Mouse (Mus musculus) cerebellum, adult 11 months (tissue): ENCODE results near the gene Rgma.

Experiments
- DNase-seq: peaks from one replicate; pipeline ENCODE4 v3.0.0; 2022

Rgma gene

GRCm38 (mm10) chr7:73403538-73403937 lies 28.2 kb downstream of the Rgma start:
- no peak for DNase-seq

DNA sequence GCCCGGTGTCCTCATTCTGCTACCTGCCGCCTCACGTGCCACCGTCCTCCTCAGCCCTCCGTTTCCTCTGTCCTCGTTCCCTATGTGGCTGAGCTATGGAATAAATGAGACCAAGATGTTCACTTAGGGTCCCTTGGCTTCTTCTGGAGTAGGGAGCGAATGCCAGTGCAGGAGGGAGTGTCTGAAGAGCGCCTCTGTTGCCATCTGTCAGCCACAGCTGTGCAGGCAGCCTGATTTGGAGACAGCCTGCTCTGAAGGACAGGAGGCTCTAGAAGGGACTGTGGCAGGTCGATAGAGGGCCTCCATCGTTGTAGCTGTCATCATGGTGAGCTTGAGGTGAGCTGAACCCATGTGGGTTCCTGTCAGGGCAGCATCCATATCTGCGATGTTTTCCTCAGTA lies 30.2 kb downstream of the Rgma start:
- DNase-seq = no peak

GRCm38 (mm10) chr7:73411523-73411922 lies 36.2 kb downstream of the Rgma start:
- DNase-seq = no peak

DNA sequence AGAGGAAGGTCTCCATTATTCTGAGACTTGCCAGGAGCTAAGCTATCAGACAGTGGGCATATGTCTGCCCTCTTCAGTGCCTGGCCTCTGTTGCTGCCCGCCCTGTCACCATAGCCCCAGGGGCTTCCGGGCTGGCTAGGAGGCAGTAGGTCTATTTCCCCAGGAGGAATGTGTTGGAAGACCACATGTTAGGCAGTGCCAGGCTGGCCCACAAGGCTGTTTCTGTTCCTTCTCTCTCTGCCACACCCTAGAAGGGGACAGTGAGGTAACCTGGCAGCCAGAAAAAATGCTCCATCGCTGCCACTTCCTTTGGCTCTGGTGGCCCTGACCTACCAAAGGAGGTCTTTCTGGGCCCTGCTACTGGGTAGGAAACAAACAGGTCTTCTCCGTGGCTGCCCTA lies 36.7 kb downstream of the Rgma start:
- no peak for DNase-seq

- DNase-seq = no peak
Measured at GRCm38 (mm10) chr7:73412419-73412818, 37.1 kb downstream of the Rgma start.

DNA sequence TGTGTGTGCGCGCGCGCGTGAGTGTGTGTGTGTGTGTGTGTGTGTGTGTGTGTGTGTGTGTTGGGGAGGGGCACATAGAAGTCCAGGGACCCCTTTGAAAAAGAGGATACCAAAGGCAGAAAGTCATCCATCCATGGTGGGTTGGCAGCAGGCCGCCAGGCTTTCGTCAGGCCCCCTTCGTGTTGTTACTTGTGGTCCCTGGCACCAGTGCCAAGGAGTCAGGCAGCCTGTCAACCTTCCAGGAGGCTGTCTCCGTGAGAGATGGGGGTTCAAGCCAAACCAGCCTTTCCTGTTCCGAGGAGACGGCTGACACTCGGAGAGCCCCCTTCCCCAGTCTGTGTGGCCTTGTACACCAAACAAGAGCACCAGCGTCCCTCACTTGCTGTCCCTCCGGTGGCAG lies 38.9 kb downstream of the Rgma start:
- no peak for DNase-seq

GRCm38 (mm10) chr7:73419375-73419774 lies 44.1 kb downstream of the Rgma start:
- DNase-seq = no peak

DNA sequence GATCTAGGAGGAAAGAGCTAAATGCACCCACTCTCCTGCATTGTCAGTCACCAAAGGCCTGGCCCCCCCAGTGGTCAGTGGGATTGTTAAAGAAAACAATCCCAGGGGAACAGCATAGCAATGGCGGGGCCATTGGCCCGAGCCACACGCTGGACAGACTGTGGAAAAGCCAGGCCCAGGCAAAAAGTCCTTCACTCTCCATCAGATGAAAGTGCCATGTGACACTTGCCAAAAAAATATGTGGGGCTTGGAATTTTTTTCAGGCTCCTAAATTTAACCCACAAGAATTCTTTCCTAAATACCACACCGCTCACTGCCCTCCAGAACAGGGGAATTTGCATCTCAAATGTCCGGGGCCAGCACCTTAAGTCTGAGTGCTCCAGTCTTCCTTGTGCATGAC lies 45.5 kb downstream of the Rgma start:
- DNase-seq = no peak

GRCm38 (mm10) chr7:73421278-73422015 lies 46.1 kb downstream of the Rgma start:
- no peak for DNase-seq

DNA sequence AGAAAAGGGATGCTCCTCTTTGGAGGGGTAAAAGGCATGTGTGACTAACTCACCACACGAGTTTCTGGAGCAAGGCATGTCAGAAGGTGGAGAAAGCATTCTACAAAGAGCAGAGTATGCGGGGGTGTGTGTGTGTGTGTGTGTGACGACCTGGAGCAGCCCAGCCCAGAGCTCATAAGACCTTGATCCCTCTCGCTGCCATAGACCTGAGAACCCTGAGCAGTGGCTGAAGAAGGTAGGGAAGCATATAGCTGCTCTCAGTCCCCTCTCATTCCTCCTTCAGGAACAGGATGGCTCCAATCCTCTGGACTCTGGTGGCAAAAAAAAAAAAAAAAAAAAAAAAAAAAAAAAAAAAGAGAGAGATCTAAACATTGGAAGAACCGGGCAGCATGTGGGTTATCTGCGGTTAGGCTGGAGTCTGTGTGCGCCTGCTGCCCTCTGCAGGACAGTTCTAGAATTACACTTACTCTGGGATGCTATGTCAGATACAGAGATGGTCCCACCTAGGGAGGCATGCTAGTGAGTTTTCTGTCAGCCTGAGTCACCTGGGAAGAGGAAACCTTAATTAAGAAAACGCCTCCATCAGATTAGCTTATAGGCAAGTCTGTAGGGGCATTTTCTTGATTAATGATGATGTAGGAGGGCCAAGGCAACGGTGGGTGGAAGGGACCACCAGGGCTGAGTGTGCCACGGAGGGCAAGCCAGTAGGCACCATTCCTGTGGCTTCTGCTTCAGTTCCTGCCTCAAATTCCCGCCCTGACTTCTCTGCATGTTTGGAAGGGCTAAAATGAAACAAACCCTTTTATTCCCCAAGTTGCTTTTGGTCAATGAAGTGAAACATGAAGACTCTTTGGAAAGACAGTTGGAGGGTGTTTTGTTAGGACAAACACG lies 47.2 kb downstream of the Rgma start:
- DNase-seq = peak; percentile 75

DNA sequence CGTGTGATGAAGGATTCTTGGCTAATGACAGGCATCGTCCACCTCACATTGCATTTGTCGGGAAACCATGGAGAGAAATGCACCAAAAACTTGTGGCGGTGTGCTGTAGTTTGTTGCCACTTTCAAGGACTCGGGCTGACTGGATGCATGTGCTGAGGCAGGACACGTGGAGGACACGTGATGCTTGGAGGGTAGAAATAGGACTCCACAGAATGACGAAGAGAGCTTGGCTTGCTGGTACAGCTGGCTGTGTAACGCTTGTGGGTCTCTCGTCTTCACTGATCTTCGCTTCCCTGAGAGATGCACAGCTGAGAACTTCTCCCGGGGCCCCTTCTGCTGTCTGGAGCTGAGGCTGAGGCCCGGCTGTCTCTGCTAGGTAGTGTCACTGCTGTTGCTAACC lies 47.9 kb downstream of the Rgma start:
- no peak for DNase-seq

DNA sequence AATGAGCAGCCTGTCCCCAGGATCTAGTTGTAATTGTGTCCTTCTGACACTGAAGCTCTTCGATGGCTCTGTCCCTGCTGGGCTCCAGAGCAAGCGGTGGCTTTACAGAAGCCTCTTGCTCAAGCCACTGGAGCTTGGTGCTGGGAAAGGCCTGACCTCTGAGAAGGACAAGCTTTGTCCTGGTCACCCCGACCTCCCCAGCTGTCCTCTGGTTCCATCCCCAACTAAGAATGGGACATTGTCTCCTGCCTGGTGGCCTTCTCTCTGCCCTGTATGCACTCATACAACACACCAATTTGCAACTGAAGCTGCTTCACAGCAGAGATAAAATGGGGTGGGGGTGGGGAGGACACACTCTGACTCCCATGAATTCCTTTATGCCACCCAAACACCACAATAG lies 48.9 kb downstream of the Rgma start:
- DNase-seq = no peak

DNA sequence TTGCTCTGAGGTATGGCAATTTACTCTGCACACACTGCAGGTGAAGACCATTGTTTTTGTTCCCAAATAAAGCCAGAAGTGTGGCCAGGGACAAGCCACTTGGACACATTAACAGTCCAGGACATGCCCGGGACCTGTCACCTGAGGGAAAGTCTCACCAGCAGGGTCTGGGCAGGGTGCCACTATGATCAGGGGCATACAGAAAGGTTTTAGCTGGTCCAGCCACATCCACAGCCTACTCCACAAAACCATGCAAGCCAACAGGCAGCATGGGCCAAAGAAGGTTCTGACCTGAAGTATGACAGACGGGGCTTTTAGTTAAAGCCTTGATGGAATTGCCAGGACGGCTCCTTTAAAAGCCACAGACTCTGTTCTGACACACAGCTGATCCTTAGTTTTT lies 49.4 kb downstream of the Rgma start:
- peak; percentile 38 for DNase-seq

- DNase-seq = no peak
Measured at GRCm38 (mm10) chr7:73425451-73425850, 50.1 kb downstream of the Rgma start.

- DNase-seq = no peak
Measured at GRCm38 (mm10) chr7:73426235-73426634, 50.9 kb downstream of the Rgma start.

DNA sequence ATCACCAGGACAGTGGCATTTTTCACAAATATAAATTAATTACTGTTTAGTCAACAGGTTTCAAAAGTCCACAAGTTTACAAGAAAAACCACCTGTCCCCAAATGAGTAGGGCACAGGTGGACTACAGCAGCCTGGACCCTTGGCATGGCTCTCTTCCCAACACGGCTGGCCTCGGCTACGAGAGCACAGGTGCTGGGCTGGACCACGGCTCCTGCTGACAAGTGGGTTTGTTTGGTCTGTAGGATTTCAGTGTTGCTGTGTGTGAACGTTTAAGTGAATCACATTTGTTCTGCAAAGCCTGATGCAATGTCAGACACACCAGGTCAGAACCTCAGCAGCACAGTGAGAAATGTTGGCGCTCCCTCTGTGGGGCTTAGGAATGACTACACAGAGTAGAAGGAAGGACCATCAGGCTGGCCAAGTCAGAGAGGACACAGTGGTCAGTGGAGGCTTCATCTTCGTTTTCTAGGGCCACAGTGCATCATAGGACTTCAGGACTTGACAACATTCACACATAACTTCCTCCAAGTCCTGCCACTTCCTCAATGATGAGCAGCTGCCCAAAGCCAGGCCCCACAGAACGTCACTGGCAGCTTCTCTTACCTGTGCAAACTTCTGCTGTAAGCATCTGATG lies 51.6 kb downstream of the Rgma start:
- DNase-seq = no peak

- DNase-seq = no peak
Measured at GRCm38 (mm10) chr7:73427794-73428193, 52.5 kb downstream of the Rgma start.

DNA sequence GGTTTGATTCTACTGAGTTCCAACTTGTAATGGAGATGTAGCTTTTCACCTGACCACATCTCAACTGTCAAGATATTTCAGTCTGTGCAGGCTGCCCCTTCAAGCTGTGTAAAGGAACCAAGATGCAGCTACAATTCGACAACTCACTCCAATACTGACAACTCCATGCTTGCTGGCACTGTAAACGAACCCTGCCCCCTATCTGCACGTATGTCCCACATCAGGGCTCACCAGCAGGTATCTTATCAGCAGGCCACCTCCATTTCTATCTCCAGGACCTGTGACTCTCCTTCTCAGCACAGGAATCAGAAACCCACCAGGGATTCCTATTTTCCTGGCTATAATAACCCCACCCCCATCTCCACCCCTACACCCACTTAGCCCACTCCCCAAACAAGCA lies 53.2 kb downstream of the Rgma start:
- no peak for DNase-seq

DNA sequence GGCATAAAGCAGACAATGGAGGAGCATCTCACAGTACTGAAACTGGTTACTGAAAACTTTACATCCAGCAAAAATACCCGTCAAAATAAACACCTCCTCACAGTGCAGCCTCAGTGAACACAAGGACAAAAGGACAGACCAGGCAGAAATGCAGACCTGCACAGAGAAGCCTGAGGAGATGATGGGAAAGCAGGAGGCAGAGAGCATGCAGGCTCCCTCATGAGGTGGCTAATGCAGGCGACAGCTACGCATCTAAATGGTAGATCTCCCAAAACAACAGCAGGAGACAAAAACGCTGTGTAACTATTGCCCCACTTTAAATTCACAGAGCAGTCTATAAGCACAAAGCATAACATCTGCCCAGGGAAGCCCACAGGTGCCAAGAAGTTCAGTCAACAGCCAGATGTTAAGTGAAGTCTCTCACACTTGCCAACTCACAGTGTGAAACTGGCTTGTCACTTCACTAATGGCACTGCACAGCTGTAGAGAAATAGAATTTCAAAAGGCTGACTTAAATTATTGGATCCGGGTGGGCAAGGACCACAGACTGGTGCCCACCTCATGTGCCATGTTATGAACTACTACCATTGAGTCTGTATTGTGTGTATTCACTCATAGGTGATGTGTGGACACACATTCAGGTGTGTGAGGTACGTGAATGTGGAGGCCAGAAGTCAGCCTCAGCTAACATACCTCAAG lies 58.5 kb downstream of the Rgma start:
- no peak for DNase-seq

DNA sequence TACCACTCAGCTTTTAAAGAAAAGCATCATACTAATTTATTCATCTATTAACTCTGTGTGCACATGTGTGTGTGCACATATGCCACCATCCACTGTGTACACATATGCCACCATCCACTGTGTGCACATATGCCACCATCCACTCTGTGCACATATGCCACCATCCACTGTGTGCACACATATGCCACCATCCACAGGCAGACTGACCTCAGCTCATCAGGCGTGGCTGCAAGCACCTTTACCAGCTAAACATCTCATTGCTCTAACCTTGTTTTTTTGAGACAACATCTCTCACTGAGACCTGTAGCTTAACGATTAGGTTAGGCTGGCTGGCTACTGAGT lies 59.0 kb downstream of the Rgma start:
- no peak for DNase-seq

DNA sequence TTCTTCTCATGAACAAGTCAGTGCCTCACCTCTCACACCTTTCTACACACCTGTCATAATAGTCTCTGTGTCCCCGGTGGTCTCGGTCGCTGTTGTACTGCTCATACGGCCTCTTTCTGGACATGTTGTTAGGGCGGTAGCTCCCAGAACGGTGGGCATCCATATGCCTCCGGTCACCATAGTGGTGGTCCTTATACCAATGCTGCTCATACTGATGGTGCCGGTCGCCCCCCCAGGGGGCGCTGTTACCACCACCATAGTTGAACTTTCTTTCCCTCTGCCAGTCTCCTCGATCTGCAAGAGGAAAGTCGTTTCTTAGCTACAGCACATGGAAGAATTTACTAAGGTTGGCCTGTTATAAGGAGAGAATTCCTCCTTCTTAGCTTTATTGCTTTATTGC lies 60.4 kb downstream of the Rgma start:
- DNase-seq = no peak

GRCm38 (mm10) chr7:73441802-73442201 lies 66.5 kb downstream of the Rgma start:
- no peak for DNase-seq

- no peak for DNase-seq
Measured at GRCm38 (mm10) chr7:73442246-73442645, 66.9 kb downstream of the Rgma start.
